Mouse (Mus musculus) stomach, embryonic 14.5 days (tissue): ENCODE measurements around the gene 2410015M20Rik. TPM values are rescaled to one million over a fixed set of nuclear protein-coding genes. Genes with fewer than 3 reads are reported as not detected.

Experiments used
- polyA plus RNA-seq: library from polyadenylated mRNA; unstranded; fragments of >200 nt; fragmentation: Nextera tagmentation; extraction: Ambion mirVana; gene quantifications from 2 replicates; pipeline ENCODE4 v1.2.1, GENCODE M21; 2014

The 2410015M20Rik gene
- polyA plus RNA-seq, 1 experiment from 2014 or later: 261 TPM

Other genes starting within 250 kb of the 2410015M20Rik start
- 111 and 115 TPM in 2 replicates for gene Ptprs, start 133.3 kb downstream of the 2410015M20Rik start, polyA plus RNA-seq
- not detected in 2 replicates for gene Znrf4, start 97.3 kb downstream of the 2410015M20Rik start, polyA plus RNA-seq
- gene Gm20219, start 55.4 kb downstream of the 2410015M20Rik start, polyA plus RNA-seq: 11.9 and 13.1 TPM in 2 replicates
- gene Safb2, start 25.2 kb downstream of the 2410015M20Rik start, polyA plus RNA-seq: 62.8 and 73.5 TPM in 2 replicates
- 75.4 and 86.5 TPM in 2 replicates for gene Safb, start 24.9 kb downstream of the 2410015M20Rik start, polyA plus RNA-seq
- gene Rpl36, start 3.6 kb upstream of the 2410015M20Rik start, polyA plus RNA-seq: 2,224 and 2,447 TPM in 2 replicates
- gene Lonp1, start 17.1 kb upstream of the 2410015M20Rik start, polyA plus RNA-seq: 49.3 and 51.3 TPM in 2 replicates
- gene Catsperd, start 18.4 kb upstream of the 2410015M20Rik start, polyA plus RNA-seq: 0.46 and 0.73 TPM in 2 replicates
- gene Ranbp3, start 63.5 kb upstream of the 2410015M20Rik start, polyA plus RNA-seq: 86.5 and 94.9 TPM in 2 replicates
- 444 and 502 TPM in 2 replicates for gene Ndufa11, start 108.0 kb upstream of the 2410015M20Rik start, polyA plus RNA-seq
- 31.3 and 31.7 TPM in 2 replicates for gene Vmac, start 108.3 kb upstream of the 2410015M20Rik start, polyA plus RNA-seq
- 14.1 and 14.4 TPM in 2 replicates for gene Nrtn, start 147.8 kb upstream of the 2410015M20Rik start, polyA plus RNA-seq
- gene Dus3l, start 155.0 kb upstream of the 2410015M20Rik start, polyA plus RNA-seq: 40.9 and 46.3 TPM in 2 replicates
- gene Prr22, start 160.5 kb upstream of the 2410015M20Rik start, polyA plus RNA-seq: 1.1 and 1.6 TPM in 2 replicates
- 6.7 TPM in 2 replicates for gene Rfx2, start 221.2 kb upstream of the 2410015M20Rik start, polyA plus RNA-seq